Mouse (Mus musculus) spleen, postnatal 10 days (tissue): ENCODE data around the gene Socs1.

Experiments used
- DNase-seq, 2 experiments: peaks; one replicate each; pipeline ENCODE4 v3.0.0; 2021 to 2022; ENCODE audit warnings: low spot score in 2 of 2

The Socs1 gene

DNA sequence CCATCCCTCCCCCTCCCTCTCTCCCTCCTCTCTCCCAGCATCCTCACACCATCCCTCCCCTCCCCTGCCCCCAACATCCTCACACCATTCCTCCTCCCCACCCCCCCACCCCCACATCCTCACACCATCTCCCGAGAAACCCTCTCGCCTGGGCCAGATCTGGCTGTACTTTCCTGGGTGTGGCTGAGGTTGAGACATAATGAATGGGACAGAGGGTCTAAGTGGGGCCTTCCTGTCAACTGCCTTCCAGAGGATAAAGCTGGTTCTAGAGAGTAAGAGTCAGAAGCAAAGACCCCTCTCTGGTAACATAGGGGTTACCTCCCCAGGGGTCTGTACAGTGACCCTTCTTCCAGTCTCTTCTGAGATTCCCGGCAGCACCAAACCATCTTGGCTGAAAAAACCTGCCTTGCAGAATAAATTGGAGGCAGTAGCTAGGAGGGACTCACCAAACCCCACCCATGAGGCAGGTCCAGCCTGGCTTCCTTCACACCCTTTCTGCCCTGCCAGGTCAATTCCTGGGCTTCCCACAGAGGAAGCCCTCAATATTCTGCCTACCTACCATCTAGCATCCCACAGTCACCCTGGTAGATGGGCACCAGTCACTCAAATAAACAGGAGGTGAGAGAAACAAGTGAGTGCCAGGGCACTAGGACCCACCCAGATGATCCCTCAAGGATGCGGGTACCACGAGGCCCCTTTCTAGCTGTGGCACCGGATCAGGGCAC is 21.6 kb downstream of the Socs1 start:
- DNase-seq, result no peak

DNA sequence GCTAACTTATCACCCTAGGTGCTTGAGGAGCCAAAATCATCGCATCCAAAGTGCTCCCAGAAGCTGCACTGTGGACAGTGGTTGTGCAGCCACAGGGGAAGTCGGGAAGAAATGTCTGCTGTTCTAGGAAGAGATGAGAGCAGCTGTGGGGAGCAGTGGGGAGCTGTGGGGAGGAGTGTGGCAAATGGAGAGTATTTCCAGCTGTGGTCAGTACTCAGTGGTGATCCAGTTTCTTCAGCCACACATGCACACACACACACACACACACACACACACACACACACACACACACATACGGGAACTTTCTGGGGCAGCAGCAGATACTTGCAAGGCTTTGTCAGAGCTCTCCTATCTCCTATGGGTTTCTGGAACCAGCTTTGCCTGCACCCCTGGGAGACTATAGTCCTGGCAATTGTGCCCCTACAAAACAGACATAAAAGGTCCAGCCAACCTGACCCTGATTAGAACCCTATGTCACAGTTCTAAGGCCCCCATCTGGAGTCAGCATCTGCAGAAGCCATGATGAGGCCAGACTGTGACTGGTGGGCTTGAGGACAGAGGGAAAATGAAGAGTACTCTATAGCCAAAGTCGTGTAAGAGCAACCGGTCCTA is 22.7 kb downstream of the Socs1 start:
- no peak for DNase-seq

DNA sequence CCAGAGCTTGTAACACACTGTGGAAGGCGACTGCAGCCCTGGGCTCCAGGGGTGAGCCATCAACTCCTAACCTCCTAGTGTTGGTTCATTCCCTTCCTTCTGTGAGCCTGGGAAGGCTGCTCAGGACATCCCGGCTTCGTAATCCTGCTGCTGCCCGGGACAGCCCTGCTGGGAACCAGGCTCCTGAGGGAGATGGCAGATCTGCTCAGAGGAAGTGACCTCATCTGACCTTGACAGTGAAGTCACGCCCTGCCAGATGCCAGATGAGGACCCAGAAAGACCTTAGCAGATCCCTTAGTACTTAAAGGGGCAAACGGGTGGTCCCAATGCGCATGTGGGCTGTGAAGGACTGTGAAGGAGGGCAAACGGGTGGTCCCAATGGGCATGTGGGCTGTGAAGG is 24.2 kb downstream of the Socs1 start:
- DNase-seq, result no peak

DNA sequence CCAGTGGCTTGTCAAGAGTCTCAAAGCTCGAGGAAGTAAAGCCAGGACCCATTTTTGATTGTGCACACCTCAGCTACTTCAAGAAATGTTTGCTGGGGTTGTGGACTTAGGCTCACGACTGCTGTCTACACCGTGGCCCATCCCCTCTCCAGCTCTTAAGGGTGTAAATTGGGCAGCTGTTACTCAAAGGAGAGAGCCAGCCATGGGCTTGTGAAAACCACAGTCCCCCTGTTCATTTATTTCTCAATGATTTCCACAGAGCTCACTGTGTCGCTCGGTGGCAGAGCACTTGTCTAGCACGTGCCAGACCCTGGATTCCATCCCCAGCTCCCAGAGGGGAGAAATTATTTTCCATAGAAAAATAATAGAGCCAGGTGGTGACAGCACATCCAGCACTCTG is 29.2 kb downstream of the Socs1 start:
- no peak for DNase-seq

- no peak for DNase-seq
Observed at GRCm38 (mm10) chr16:10754521-10755296, 30.6 kb downstream of the Socs1 start.

GRCm38 (mm10) chr16:10749824-10750223 is 35.5 kb downstream of the Socs1 start:
- DNase-seq, result no peak

DNA sequence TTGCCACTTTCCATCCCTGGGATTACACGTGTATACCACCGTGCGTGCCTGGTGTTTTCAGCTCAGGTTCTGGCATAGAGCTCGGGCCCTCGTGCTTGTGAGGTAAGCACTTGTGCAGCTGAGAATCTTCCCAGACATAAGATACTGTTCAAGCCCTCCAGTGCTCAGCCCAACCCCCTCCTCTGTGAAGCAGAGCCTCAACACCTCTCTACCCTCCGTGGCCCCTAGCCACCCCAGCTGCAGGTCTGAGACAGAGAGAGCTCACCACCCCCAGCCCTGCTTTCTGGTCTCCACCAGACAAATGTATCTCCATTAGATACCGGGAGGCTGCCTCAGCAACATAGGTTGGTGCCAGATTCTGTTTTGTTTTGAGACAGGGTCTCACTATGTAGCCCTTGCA is 36.1 kb downstream of the Socs1 start:
- no peak for DNase-seq

GRCm38 (mm10) chr16:10741082-10741481 is 44.3 kb downstream of the Socs1 start:
- no peak for DNase-seq

GRCm38 (mm10) chr16:10739854-10740398 is 45.4 kb downstream of the Socs1 start:
- DNase-seq, result no peak

GRCm38 (mm10) chr16:10738866-10739265 is 46.5 kb downstream of the Socs1 start:
- DNase-seq, result no peak

- DNase-seq, result no peak
Observed at GRCm38 (mm10) chr16:10737571-10737970, 47.8 kb downstream of the Socs1 start.

- no peak for DNase-seq
Observed at GRCm38 (mm10) chr16:10736364-10736763, 49.0 kb downstream of the Socs1 start.

DNA sequence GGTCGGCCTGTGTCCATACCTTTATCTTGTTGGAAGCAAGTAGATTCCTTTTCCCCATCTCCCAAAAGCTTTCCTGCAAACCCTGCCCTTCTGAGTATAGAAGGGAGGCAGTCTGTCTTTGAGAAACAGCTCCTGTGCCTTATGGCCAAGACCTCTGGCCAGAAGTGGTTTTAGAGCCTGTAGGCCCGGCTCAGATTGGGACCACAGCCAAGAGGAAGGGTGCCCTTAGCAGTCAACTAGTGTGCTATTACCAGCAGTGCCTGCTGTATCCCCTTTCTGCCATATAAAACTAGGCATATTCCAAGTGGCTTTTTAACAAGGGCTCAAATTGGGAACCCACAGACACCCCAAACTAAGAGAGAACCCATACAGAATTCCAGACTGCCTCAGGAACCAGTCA is 49.6 kb downstream of the Socs1 start:
- DNase-seq, result no peak

DNA sequence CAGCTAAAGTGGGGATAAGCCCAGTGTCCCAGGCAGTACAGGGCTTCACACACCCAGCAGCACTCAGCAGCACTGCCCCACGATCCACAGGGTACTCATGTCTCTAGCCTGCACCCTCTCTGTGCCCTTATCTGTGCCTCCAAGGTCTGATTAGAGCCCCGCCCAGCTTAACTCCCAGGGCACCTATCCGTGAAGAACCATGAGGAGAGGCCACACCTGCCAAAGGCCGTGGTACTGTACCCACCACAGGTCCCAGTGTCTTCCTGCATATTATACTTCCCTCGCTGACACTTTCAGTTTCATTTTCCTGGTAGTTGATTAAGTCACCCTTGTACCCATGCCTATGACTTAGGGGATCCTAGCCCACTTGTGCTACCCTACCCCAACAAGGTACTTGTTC is 52.9 kb downstream of the Socs1 start:
- peak; percentile 39 to 54 for DNase-seq
